Mouse (Mus musculus) left cerebral cortex, postnatal 14 days (tissue): ENCODE measurements around the gene BC003965. TPM values are rescaled to one million over a fixed set of nuclear protein-coding genes. Genes with fewer than 3 reads are reported as not detected.

ENCODE experiments used
- DNase-seq, 2 experiments: peaks; one replicate each; pipeline ENCODE4 v3.0.0; 2021 to 2022; ENCODE audit warnings: low spot score in 2 of 2, mixed read lengths in 1 of 2
- intact Hi-C: fragments of 180-260 bp; cut with DNase I; formaldehyde crosslinking; loops from one replicate; pipeline ENCODE4 v1.15.1; 2025
- long read RNA-seq, 2 experiments: library from polyadenylated mRNA; stranded (forward); transcript quantifications; one replicate each; pipeline ENCODE4 v2.0.0; 2021
- total RNA-seq, 2 experiments: library from RNA; stranded (reverse); gene quantifications; 2 replicates each; pipeline ENCODE4 v1.2.3; 2021

Gene BC003965
- 10 to 100 TPM; 18.4 to 20.0 TPM for total RNA-seq
- long read RNA-seq, experiment 1, transcript BC003965-202 (1 exons, 3,109 nt): minor isoform, 6 of 23 reads
- long read RNA-seq, experiment 1, transcript BC003965-201 (2 exons, 3,030 nt): major isoform, 16 of 23 reads
- long read RNA-seq, experiment 1, partial matches to known transcripts: 0 of 23 reads
- long read RNA-seq, experiment 1, other reads (novel, unspliced or antisense): 1 of 23 reads
- long read RNA-seq, experiment 2, transcript BC003965-201 (2 exons, 3,030 nt): major isoform, 21 of 37 reads
- long read RNA-seq, experiment 2, transcript BC003965-202 (1 exons, 3,109 nt): minor isoform, 15 of 37 reads
- long read RNA-seq, experiment 2, partial matches to known transcripts: 0 of 37 reads
- long read RNA-seq, experiment 2, other reads (novel, unspliced or antisense): 1 of 37 reads

DNA sequence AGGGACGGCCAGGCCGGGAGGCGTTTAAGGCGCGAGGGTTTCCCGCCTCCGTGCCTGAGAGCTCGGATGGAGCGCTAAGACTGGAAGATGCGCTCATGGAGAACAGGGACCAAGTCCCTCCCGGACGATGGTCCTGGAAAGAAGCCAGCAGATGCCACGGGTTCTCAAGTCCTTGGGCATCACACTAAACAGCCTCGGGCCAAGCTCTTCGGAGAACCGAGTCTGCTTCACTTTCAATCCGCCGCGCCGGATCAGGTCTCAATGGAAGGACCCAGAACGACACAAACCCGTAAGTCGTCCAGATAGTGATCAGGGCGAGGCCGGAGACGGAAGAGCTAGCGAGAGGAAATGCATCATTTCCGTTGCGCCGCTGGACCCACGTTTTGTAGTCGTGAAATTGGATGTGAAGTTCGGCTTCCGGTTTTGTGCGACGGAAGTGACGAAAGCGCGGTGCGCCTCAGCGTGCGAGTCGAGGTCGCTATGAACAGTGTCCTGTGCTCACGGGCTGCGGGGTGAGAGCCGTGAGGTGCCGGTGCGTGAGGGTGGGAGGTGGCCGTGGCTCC, at the start of gene BC003965:
Gene BC003965 (plus strand): TSS at position 426 of the 563 bp plus-strand sequence.
- intact Hi-C loops: loop anchor here (5.0 kb wide), 1 partner anchor 67 kb away; the partner anchor contains the start of gene Telo2
- peak; percentile 98 to 99 for DNase-seq

DNA sequence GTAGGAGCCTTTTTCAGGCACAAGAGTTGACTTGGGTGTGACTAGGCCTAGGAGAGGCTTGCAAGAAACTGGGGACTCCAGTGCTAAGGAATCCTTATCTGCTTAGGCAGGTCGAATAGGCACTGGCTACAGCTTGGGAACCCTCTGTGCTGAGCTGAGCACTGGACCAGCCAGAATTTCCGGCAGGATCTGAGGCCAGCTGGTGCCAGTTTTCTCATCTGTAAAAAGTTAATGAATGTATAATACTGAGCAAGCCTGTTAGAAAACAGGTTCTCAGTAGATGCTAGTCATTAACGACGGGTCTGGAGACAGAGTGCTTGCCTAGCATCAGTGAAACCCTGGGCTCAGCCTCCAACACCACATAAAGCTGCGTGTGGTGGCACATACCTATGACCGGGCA, 48.7 kb upstream of the BC003965 start:
- intact Hi-C loops: no loop called here
- DNase-seq: no peak

DNA sequence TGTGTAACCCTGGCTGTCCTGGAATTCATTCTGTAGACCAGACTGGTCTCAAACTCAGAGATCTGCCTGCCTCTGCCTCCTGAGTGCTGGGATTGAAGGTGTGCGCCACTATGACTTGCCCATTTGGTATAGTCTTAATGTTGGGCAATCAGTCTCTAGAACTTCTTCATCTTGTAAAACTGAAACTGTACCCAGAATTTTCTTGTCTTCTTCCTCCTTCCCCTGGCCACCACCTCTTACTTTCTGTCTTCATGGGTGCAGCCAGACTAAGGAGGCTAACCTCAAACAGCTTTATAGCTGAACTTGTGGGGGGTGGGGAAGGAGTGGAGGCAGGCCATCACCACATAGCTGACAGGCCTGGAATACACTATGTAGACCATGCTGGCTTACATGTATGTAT, 45.6 kb upstream of the BC003965 start:
- DNase-seq: no peak
- intact Hi-C loops: no loop called here

DNA sequence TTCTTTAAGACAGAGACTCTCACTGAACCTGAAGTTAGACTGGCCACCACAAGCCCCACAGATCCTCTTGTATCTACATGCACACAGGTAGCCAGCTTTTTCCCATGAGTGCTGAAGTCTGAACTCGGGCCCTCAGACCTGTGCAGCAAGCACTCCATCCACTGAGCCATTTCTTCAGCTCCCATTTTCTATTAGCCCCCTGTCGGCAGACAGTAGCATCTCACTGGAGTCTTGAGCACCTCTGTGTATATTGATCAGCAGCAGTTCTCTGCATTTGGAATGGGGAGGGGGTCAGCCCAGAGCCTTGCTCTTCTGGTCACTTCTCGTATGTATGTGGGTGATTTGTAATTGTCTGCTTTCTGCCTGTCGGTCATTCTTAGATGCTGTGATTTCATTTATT, 44.4 kb upstream of the BC003965 start:
- intact Hi-C loops: no loop called here
- DNase-seq: no peak

DNA sequence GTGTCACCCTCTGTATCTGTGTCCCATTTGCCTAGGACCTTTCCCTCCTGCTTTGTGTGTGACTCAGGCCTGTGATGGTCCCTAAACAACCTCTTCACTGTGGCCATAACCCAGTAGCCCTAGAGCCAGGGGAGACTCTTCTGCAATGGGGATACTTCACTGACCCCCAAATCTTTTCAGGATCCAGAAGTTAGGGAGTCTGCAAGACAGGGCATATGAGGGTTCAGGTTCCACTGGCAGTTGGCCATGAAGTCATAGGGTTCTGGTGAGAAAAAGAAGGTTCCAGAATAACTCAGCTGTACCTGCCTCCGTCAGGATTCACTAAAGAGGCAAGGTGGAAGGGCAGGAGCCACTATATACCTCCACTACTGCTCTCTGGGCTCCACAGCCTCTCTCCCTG, 22.2 kb upstream of the BC003965 start, which contains the start of gene Ccdc154:
Gene Ccdc154 (plus strand): TSS at position 301 of the 400 bp plus-strand sequence.
- DNase-seq: no peak

DNA sequence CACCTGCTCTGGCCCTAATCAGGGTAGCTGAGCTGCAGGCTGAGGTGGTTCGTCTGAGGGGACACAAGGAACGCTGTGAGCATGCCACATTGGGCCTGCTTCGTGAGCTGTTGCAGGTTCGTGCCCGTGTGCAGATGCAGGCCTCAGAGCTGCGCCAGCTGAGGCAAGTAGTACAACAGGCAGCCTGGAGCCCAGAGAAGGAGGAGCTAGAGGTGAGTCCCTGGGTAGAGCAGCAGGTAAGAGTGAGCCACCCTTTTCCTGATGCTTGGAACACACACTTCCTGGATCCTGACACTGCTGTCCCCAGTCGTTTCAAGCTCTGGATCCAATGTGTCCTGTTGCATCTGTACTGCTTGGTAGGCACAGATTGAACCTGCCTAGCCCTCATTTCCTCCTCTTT, 21.0 kb upstream of the BC003965 start:
- intact Hi-C loops: no loop called here
- no peak for DNase-seq

More for the DNA sequence above, 22.2 kb upstream of the BC003965 start, which contains the start of gene Ccdc154:
- intact Hi-C loops: no loop called here

DNA sequence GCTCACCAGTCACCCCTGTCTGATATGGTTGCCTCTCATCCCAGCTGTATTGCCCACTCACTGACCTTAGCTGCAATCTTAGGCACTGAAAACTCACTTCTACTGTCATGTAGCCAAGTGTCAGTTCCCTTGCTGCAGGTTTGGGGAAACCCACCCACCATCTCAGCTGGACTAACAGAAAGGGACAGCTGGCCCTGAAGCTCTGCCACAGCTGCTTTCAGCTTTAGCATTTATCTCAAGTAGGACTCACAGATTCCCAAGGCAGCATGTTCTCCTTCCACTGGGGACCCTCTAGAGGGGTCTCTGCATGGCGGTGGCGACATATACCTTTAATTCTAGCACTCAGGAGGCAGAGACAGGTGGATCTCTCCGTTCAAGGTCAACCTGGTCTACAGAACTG, 19.6 kb upstream of the BC003965 start:
- DNase-seq: no peak
- intact Hi-C loops: no loop called here

DNA sequence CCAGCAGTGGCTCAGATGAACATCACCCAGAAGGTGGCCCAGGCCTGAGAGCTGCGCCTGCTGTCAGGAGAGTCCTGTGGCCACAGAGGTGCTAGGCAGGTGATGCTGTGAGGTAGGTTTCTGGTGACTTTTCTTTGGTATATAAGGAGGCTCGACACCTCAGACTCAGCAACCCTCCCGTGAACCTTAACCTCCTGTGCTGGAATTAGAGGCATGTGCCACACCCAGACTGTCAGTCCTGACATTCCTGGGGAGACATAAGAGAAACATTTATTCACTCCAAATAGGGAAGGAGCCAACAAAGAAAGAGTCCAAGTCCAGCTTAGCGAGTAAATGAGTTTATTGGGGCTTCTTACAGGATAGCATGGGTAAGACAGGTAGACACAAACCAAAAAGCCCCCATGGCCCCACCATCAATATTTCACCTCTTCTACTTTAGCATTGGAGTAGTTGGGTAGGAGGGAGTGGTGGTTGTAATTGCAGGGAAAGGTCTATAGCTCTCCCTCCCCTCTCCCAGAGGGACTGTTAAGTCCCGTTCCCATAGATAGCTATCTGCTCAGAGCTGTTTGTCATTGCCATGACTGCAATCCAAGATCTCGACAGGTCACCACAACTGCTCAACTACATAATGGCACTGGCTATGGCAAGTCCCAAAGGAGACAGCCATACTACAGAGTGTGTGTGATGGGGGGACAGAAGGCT, 18.2 kb upstream of the BC003965 start:
- DNase-seq: no peak
- intact Hi-C loops: no loop called here

DNA sequence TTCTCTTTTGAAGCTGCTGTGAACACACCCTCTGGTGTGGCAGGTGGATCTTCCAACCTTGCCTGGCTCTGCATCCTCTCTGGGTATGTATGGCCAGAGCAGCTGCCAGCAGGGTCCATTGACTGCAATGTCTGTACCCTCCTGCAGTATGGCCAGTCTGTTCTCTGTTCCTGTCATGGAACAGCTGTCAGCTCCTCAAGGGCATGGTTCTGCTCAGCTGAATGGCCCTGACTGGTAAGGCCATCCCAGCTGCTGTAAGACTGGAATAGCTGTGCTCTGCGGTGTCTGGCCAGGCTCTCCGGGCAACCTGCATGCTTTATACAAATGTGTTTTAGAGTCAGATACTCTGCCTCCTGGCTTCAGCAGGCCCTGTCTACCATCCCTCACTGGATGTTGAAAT, 14.6 kb upstream of the BC003965 start:
- no peak for DNase-seq
- intact Hi-C loops: no loop called here

DNA sequence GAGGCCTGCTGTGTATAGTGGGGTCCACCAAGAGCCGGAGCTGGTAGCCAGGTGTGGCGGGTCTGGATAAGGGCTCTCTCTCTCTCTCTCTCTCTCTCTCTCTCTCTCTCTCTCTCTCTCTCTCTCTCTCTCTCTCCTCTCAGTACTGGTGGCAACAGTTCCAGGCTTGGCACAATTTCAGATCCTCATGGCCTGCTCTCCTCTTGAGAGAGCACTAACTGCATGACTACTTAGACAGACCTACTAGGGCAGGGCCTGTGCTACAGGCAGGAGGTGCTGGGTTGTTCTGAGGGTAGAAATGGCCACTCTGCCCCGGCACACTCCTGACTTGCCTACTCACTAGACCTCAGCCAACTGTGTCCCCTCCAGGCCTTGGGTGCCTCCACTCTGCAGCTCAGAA, 11.8 kb upstream of the BC003965 start:
- DNase-seq: no peak
- intact Hi-C loops: no loop called here

DNA sequence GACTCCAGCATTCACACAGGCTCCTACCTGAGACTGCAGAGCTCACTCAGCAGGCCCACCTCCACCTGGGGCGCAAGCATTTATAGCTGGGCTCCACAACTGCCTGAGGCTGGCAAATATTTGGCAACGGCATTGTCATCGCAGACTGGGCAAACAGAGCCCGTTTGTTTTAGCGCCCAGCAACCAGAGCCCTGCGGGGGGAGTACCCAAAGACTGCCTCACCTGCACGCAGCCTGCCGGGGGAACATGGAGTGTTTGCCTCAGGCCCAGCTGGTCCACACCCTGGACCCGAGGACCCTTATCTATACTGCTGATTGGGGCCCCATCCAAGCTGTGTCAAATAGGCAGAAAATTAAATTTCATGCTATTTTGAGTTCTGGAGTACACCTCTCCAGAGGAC, 8.9 kb upstream of the BC003965 start, which contains the start of gene Gm38655:
Gene Gm38655 (minus strand): TSS at position 61 of the 400 bp plus-strand sequence.
- DNase-seq: no peak
- intact Hi-C loops: no loop called here

DNA sequence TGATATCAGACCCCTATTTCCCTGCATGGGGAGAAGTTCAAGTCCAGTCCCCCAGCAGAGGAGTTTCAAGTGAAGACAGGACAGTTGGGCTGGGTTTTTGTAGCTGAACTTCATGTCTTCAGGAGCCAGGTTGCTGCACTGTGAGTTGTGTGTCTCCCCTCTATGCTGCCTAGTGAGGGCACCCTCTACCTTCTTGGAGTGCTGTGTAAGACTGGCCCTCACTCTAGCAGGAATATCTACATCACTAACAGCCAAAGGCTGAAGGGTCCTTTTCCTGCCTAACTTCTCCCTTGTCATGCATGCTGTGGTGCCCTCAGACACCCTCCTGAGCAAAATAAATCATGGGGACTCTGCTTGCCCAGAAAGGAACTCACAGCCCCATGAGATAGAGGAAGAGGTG, 1.1 kb upstream of the BC003965 start:
- intact Hi-C loops: loop anchor here (5.0 kb wide), 1 partner anchor 66 kb away; the partner anchor contains the start of gene Telo2
- no peak for DNase-seq

DNA sequence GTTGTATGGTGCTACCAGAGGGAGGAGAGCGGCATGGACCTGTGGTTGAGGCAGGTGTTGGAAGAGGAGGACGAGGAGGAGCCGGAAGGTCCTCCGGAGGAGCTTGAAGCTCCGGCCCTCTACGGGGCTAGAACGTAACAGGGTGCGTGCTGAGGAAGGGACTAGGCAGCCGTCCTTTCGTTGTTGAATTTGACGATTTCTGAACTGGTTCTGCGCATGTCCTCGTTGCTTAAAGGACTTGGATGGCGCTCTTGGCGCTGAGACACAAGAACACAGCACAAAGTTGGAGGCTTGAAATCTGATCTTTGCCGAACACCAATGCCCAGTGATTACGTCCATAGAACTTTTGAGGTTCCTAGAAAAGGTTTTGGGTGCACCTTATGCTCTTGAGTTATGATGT, 607 bp downstream of the BC003965 start:
- intact Hi-C loops: loop anchor here (5.0 kb wide), 2 partner anchors 68 to 87 kb away; partner anchors contain the start of genes Telo2 and Ube2i
- DNase-seq: no peak

DNA sequence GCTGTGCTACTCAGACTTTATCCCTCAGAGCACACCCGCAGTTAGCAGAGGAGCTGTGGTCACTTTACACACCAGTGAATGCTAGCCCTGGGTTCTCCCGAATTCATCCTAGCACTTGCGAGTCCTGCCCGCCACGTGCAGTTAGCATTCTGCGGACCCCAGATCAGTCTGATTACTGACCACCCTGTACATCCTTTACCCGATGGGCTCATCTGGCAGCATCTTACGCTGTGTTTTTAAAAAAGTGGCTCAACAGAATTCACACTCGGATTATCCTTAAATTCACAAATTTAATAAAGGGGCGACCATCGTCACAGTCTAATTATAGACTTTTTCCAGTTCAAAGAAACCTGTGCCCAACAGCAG, 3.4 kb downstream of the BC003965 start:
- DNase-seq: no peak
- intact Hi-C loops: loop anchor here (5.0 kb wide), 1 partner anchor 85 kb away; the partner anchor contains the start of gene Ube2i

DNA sequence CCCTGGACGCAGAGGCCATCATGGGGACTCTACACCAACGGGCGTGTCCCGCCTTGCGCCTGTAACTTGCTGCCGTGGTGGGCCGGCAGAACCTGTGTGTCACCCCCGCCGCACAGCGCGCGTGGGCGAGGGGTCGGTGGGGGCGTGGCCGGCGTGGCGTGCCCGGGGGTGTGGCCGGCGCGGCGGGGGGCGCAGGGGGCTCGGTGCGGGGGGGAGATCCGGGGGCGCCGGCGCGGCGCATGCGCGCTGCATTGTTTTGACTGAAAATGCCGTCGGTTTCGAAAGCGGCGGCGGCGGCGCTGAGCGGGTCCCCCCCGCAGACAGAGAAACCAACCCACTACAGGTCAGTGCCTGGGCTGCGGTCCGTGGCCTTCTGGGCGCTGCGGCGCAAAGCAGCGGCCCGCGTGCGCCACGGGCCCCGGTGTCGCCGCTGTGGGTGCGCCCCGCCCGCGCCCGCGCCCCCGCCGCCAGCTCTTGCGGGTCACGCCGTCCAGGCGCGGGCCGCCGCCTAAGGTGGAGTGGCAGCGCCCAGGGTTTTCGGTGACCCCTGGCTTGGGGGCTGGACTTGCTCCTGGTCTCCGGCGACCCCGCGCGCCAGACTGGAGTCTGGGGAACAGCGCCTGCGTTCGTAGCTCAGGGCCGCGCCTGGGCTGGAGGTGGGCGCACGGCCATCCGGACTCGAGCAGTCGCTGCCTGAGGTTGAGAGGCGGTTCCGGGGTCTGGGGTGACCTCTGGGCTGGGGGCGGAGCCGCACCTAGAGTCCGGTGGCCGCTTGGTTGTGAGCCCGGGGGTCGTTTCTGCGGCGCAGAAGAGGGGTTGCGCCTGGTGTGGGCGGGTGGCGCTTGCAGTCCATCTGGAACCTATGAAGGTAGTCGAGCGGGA, 4.0 kb downstream of the BC003965 start, which contains the start of gene Unkl:
Gene Unkl (plus strand): TSS at position 248 of the 882 bp plus-strand sequence.
- intact Hi-C loops: loop anchor here (5.0 kb wide), 1 partner anchor 84 kb away; the partner anchor contains the start of gene Ube2i
- DNase-seq: peak; percentile 25 to 71

DNA sequence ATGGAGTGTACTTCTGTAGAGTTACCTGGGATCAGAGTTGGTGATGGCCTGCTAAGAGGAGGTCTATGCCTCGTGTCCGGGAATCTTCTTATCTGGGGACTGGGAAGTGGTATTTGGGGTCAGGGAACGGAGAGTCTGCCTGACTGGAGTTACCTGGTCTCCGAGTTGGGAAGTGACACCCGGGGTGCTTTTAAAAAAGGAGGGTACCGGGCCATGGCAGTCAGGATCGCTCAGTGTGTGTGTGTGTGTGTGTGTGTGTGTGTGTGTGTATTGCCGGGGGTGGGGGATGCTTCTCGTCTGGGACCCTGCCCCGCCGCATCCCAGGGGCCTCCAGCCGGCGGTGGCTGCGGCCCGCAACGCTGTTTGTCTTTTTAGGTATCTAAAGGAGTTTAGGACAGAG, 4.7 kb downstream of the BC003965 start:
- intact Hi-C loops: loop anchor here (5.0 kb wide), 1 partner anchor 83 kb away; the partner anchor contains the start of gene Ube2i
- DNase-seq: no peak

DNA sequence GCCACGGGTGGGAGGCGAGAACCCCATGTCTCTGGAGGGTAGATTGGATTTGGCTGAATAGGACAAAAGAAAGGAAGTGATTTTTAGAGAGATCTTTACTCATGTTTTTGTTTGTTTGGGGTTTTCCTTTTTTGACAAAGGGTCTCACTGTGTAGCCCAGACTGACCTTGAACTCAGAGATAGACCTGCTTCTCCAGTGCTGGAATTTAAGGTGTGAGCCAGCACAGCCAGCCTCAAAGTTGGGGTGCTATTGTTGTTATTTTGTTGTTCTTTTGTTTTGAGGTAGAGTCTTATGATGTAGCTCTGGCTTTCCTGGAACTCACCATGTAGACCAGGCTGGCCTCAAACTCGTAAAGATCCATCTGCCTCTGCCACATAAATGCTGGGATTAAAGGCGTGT, 18.0 kb downstream of the BC003965 start:
- intact Hi-C loops: no loop called here

DNA sequence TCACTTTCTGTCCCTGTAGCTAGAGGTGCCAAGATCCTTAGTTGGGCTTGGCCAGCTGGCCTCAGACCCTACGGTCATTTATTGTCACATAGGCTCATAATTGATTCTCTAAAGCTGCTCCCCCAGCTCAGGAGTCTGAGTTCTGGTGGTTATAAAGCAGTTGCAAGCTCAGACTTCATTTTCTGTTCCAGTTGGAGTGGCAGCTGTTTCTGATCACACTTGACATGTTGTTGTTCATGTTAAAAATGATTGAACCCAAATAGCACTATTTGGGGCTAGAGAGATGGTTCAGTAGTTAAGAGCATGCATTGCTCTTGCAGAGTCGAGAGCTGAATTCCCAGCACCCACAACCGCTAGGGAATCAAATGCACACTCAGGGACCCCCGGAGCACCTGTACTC, 25.7 kb downstream of the BC003965 start:
- intact Hi-C loops: no loop called here
- DNase-seq: no peak

More for the DNA sequence above, 18.0 kb downstream of the BC003965 start:
- DNase-seq: no peak
